Mouse (Mus musculus): ENCODE data around the gene Vmn2r78.
"Not testable (repeated sequence)": the region's sequence is repeated elsewhere in the genome, so short reads cannot be mapped to it uniquely, and the experiment has no call there.

Gene Vmn2r78

DNA sequence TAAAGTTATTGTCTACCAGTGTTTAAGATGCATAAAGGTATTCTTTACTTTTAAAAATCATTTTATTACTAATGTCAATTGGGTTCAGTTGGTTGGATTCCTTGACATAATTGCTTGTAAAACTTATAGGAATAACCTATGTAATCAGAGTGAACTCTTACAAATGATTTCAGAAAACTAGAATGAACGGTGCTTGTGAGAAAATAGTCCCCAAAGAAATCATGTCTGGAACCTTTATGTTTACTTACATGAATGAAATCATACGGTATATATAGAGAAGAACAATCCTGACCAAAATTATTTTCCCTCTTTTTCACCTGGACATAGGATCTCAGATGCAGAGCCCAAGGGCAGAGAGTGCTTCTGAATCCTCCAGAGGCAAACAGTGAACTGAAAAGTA is at the start of gene Vmn2r78:
Gene Vmn2r78 (plus strand): TSS at position 301 of the 400 bp plus-strand sequence.
- not testable (repeated sequence) for DNase-seq

DNA sequence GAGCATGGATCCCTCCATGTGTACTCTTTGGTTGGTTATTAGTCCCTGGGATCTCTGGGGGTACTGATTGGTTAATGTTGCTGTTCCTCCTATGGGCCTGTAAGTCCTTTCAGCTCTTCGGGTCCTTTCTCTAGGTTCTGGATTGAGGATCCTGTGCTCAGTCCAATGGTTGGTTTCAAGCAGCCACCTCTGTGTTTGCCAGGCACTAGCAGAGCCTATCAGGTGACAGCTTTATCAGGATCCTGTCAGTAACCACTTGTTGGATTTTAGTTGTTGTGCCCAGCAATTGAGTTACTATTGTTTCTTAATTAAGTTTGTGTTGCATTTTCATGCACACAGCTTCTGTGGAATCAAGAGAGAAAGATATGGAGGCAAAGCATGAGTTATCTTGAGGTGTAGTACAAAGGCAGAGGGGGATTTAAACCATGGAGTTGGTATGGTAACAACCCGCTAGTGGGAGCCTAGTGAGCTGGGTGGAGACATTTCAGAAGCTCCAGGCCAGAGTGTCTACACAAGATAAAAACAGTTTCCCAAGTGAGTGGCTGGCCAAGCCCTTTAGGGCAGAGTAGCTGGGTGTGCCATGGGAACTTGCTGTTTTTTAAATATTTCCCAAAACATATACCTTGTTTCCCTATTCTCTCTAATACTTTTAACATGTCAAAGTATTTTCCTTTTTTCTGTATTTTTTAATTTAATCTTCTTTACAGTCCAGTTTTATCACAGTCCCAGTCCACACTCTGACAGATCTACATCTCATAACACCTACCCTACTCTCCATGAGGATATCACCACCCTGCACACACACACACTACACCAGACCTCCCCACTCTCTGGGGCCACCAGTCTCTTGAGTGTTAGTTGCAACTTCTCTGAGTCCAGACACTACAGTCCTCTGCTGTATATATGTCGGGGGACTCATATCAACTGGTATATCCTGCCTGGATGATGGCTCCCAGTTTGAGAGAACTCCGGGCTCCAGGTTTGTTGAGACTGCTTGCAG is 25.1 kb upstream of the Vmn2r78 start:
- DNase-seq = no peak

DNA sequence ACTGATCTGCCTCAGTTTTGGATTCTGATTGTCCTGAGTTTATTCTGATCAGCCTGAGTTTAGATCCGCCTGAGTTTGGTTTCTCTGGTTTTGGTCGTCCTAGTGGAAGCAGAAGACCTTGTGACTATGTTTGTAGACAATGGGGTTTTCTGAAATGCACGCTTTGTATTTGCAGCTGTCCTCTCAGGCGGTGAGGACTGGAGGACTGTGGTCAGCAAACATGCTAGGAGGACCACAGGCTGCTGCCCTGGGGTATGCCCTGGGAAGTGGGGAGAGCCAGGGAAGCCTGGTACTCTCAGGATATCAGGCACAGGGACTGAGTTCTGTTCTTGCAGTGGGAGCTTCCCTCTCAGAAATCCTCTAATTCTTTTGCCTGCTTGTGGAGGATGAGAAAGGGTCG is 22.4 kb downstream of the Vmn2r78 start:
- DNase-seq = no peak

DNA sequence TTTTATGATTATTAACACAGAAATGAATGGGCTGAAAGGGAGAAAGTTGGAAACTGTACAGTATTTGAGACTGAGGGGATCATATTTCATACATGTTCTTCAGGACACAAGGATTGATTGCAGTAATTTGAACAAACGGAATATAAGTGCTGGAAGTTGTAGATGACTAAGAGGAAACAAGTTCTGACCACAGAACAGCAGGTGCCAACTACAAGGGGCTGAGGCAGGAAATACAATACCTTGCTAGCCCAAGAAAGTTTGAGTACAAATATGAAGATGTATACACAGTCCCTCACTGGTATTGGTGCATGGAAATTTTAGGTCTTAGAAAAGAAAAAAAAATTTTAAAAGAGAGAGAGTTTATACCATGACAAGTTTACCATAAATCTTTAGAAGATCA is 79.8 kb downstream of the Vmn2r78 start:
- DNase-seq = no peak

DNA sequence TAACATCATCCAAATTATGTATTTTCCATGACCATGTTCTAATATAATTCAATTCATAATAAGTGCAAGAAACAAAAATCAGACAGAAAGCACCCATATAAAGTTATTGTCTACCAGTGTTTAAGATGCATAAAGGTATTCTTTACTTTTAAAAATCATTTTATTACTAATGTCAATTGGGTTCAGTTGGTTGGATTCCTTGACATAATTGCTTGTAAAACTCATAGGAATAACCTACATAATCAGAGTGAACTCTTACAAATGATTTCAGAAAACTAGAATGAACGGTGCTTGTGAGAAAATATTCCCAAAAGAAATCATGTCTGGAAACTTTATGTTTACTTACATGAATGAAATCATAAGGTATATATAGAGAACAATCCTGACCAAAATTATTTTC is 80.9 kb downstream of the Vmn2r78 start, which contains the start of gene Vmn2r79:
Gene Vmn2r79 (plus strand): TSS at position 301 of the 400 bp plus-strand sequence.
- DNase-seq = not testable (repeated sequence)
